Mouse (Mus musculus) right cerebral cortex, postnatal 4 days (tissue): ENCODE data around the gene L2hgdh.

Experiments
- DNase-seq: peaks from one replicate; pipeline ENCODE4 v3.0.0-alpha.2; 2022

Gene L2hgdh

DNA sequence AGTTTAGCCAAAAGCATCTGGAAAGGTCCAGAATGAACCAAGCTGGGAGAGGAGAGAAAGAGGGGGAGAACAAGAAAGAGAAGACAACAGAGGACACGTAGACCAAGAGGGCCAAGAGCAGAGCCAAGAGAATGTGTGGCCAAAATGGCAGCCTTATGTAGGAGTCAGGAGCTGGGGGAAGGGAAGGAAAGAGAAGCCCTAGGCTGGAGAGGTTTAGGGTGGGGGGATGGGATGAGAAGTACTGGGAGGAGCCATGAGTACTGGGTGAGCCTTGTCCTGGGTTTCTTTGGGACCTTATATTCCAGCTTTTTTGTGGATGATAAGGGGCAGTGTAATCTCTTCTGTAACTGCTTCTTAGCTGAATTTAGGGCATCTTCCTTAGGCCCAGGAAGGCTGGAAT is 4.6 kb upstream of the L2hgdh start:
- no peak for DNase-seq

DNA sequence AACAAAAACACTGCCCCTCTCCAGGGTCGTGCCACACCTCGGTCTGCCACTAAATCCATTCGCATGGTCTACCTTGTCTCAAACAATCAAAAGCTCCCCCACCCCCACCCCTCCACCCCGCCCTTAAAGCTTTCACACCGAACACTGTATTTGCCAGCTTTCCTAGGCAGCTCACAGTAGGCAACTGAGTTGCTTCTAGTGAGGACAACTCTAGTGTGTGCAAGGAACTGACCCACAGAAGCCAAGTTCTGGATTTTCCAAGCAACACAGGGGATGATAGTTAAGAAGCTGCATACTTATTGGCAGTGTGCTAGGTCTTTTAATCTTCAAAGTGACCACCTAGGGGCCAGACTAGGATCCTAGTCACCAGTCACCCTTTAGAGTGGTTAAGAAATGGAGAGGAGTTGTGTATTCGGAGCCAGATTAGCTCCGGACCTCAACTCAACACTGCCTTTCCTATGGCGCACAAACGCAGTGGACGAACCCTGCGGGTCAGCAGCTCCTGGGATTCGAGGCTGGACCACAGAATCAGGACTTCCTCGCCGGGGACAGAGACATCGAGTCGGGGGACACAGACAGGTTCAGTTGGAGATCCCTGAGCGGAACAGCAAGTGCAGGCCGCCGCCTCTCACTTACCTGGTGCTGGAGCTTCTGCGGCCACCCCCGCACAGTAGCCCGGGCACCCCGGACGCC is 509 bp downstream of the L2hgdh start:
- DNase-seq = no peak

DNA sequence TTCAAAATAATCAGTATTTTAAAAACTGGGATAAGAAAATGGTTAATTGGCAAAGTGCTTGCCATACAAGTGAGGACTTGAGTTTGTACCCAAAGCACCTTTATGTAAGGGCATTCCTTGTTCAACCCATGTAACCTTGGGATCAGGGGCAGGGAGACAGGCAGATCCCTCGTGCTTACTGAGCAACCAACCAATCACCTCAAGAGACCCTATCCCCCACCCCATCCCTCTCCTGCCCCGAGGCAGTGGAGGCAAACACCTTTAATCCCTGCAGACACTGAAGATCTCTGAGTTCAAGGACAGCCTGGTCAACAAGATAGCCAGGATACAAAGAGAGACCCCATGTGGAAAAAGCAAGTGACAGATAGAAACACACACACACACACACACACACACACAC is 1.3 kb downstream of the L2hgdh start:
- no peak for DNase-seq

DNA sequence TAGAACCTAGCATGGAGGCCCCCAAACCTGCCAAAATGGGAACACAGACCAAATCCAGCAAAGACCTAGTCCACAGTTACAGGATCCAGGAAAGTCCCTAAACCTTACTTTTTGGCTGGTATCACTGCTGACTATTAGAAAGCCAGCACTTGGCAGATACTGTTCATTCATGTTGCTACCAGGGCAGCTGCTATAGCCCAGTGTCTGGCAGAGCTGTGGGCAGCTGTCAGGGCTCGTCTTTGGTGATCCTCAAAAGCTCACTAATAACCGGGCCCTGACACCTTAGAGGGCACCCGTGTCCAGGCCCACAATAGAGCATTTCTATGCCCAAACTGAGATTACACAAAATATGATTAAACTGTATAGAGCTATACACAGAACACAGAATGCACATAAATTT is 1.8 kb downstream of the L2hgdh start:
- DNase-seq = no peak

DNA sequence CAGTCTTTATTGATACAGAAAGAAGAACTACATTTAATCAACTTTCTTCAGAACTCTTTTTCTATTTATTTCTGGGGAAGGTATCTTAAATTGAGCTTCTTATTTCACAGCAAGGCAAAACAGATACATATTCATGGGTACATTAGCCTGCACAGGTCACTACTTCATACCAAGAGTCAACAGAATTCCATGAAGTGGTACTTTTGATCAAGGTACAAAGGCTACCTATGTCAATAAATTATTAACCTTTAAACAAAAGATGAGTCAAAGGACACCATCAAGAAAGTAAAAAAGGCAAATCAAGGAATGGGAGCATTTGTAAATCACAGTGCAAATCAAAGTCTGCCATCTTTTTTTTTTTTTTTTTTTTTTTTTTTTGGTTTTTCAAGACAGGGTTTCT is 11.0 kb downstream of the L2hgdh start:
- no peak for DNase-seq

DNA sequence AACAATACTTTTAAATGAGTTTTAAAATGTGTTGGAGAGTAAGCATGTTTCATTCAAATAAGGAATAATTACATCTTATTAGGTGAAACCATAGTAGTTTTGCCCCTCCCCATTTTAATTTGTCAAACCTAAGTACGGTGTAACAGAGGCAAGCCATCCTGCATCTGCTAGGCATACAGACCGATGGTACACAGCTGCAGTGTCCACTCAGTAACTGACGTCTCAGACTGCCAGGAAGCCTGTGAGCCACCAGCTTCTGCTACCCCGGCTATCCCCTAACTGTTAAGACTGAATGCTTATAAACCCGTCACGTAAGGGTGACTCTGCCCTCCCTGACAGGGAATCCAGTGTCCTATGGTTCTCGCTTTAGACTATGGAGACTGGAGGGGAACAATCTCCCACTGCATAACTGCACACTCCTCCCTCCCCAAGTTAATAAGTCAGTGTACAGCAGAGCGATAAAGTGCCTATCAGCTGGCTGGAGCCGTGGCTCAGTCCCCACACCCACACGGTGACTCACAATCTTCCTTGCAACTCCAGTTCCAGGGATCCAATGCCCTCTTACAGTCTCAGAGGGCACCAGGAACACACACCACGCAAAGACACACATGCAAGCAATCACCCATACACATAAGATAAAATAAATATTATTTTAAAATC is 19.7 kb downstream of the L2hgdh start:
- DNase-seq = no peak

DNA sequence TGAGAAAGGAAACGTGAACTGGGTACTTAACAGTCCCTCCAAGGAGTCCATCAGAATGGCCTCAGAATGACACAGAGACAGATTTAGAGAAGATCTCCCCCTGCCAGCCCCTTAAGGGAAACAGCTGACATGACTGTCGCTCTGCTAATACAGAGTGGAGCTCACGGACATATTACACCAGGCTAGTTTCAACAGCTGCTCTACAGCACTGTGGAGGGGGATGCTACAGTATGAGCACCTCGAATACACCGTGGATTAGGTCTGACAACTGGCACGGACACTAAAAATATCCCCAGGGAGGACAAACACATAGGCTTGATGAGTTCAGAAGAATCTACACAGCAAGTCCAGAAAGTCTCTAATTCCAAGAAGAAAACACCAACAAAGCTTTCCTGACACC is 26.3 kb downstream of the L2hgdh start:
- no peak for DNase-seq

DNA sequence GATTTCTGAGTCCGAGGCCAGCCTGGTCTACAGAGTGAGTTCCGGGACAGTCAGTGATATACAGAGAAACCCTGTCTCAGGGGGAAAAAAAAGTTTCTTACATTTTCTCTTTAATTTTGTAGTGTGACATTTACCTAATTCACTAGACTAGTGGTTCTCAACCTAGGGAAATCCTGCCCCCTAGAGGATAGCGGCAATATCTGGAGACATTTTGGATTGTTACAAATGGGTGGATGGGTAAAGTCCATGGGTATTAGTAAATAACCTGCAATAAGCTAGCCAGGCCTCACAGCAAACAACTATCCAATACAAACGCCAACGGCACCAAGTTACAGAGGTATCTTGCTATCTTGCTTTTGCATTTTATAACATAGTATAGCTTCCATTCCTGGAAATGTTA is 27.9 kb downstream of the L2hgdh start:
- DNase-seq = peak; percentile 9

DNA sequence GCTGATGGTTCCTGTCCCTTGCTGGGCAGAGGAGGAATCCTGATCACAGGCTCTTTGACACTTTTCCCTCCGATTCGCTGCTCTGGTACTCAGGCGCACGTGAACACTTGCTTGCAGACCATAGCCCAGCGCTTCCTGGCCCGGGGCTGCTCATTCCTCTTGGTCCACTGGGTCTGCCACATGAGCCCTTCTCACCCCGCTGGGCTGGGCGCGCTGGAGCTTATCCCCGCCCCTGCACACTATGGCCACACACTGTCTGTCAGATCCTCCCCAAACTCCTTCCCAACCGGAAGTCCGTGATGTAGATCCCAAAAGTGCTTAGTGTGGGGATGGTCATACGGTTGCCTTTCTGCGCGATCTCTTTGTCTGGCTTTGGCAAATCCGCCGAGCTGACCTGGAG is 31.2 kb downstream of the L2hgdh start:
- no peak for DNase-seq

DNA sequence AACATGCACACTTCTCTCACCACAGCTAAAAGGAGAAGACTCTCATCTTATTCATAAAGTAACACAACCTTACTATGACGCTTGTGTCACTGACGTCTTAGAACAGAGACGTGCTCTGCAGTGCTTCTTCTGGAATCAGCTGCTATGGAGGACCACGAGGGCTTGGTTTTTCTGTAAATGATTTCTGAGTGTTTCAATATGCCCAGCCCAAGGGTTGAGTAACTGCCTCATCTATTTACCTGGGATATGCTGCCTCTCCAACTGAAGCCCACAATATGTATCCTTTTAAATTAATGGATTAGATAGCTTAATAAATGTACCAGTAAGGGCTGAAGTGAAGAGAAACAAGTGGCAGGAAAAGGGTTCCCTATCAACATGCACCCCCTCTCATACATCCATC is 34.0 kb downstream of the L2hgdh start:
- DNase-seq = no peak

DNA sequence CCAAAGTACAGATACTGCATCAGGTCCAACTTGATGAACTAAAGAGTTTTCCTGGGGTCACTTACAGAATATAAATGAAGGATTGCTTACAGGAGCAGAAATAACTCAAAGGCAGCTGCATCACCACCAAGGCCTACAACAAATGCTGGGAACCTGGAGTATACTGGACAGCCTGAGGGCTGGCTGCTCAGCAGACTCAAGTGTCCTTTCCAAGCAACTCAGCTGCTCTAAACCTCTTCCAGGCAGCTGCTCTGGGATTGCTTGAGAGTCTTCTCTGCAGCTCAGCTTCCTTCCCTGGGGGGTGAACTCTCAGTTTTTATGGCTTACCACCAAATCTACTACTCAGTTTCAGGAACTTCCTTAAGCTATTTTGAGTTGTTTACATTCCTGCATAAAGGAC is 35.6 kb downstream of the L2hgdh start:
- no peak for DNase-seq

DNA sequence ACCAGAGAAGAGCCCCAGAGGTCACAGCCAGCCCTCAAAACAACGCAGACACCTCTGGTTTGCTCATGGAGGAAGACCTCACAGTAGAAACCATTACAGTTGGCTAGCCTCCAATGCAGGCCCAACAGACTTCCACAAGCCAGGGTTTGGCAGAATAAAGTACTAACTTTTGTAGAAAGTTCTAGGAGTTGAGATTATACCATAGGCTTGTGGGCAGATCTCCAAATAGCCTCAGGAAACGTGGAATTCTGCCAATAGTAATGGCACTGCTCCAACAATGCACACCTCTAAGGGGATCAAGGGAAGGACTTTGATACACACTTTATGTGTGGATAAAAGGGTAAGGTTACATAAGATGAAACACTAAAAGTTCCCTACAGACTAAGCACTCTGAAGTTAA is 36.3 kb downstream of the L2hgdh start:
- DNase-seq = no peak

DNA sequence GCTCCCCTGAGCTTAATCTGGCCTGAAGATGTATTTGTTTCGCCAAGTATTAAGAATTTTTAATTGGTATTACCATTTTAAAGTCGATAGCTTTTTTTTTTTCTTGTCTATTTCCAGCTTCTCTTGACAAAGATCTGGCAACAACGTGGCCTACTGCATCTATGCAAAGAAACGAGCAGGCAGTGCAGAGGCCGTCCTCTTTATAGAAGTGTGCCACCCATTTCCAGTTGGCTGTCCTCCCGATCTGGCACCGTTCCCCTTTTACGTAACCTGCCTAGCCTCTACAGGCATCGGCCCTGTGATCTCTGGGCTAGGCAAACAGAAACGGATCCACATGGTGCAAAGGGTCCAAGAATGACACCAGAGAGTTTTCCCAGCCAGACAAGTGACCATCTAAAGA is 41.1 kb downstream of the L2hgdh start:
- peak; percentile 47 for DNase-seq

DNA sequence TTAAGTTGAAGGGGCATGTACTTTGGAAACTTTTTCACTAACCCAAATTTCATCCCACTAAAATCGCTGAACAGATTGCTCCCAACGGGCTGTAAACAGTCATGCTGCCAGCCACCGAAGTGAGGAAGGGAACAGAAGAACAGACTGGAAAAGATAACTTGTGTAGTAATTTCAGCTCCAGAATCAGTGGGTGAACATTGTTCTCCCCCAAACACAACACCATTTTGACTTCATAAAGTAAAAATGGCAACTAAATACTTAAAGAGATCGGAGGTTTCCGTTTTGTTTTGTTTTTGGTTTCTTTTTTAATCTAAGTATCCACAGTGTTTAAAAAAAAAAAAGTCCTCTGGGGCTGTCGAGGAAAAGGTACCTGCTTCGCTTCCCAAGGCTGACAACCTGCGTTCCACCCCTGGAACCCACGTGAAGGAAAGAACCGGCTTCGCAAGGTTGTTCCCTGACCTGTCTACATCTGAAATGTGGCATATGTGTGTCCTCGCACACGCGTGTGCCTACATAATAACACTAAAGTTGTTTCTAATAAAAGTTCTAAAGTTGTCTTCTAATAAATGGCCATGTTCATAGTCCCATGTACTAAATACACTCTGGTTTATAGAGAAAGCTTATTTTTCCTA is 41.8 kb downstream of the L2hgdh start:
- DNase-seq = no peak

DNA sequence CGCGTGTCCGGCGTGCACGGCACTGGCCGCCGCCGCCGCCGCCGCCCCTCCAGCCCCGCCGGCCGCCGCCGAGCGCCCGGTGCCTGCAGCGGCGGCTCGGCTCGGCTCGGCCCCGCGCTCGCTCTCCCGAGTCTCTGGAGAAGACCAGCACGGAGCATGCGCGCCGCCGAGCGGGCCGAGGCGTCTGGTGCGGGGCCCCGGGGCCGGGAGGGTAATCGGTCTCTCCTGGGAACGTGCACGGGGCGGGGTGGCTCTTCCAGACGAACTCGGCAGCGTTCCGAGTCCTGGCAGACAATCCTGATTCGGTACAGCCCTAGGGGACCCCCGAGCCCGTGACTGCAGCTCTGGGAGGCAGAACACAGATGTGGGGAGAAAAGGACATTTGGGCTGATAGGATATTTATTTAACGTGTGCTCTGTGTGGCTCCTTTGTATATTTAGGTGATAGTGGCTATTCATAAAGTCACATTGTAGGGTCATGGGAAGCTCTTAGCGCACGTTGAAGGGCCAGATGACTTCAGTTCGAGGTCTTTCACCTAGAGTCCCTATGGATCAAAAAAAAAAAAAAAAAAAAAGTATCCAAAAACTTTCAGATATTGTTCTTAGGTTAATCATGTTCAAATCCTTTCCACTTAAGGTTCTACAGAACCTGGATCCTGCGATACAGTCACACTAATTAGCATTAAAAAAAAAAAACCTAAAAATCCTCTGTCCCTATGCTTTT is 42.4 kb downstream of the L2hgdh start:
- peak; percentile 79 for DNase-seq

DNA sequence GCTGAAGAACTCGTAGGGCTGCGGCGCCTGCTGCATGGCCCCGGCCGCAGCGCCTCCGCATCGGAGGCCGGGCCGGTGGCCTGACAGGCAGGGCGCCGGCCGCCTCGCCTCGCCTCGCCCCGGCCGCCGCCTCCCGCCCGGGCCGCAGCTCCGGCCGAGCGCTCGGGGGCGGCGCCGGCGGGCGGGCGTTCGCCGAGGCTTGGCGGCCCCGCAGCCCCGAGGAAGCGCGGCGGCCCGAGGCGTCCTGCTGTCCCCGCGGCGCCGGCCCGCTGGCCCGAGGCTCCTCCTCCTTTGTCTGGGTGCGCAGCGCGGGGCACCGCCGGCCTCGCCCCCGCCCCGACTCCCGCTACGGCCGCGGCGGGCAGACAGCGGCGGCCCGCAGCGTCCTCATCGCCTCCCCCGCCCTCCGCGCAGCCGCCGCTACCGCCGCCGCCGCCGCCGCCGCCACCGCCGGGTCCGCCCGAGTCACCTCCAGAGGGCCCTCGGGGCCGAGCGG is 43.1 kb downstream of the L2hgdh start, which contains the start of gene Sos2:
Gene Sos2, minus strand, starts transcription at position 287 of the 496 bp plus-strand sequence.
- DNase-seq = peak; percentile 55

DNA sequence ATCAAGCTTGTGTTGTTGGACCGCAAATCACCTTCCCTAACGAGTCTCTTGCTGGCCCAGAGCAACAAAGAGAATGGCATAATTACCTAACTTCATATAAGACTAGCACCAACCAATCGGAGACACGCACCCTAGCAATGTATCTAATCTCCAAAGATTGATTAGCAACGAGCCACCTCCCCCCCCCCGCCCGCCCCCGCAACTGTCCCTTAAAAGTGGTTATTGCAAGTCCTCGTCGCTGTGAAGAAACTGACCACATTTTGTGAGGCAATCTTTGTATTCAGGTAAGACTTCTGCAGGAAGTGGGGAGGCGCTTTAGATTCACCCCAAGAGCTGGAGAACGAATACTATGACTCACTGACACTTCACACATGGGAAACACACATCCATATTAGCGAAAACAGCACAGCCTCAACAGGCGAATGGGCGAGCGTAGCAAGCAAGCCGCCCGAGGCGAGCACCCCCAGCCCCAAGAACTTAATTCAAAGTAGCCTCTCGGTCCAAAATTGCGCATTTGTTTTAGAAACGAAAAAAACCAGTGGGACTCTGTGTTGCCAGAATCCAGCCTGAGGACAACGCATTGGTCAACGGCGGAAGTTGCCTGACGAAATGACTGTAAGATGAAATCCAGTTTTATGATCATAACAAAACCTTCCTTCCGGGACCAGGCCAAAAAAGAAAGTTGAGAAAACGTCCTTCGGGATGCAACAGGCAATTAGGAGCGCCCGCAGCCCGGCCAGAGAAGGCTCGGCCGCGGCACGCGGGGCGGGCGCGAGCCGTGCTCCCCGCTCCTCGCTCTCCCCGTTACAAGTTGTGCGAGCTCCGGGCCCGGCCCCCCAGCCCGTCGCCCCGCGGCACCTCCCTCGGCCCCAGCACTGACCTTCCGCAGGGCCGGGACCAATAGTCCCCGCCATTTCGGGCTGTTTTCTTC is 43.8 kb downstream of the L2hgdh start:
- DNase-seq = peak; percentile 14

DNA sequence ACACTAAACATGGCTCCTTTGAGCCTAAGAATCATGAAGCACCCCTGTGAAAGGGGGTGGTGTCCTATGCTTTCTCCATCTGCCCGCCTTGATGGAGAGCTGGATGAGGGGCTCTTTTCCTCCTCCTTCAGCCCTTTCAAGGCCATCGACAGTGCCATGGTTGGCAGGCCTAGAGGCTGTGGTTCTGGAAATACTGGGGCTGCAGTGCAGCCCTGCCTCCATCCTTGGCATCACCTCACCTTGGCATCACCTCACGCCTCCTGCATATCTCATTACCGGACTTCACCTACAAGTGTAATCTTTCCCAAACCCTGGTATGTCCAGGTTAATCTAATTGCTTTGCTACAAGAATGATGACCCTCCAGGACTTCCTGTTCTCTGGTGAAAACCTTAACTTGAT is 48.5 kb downstream of the L2hgdh start:
- DNase-seq = no peak

DNA sequence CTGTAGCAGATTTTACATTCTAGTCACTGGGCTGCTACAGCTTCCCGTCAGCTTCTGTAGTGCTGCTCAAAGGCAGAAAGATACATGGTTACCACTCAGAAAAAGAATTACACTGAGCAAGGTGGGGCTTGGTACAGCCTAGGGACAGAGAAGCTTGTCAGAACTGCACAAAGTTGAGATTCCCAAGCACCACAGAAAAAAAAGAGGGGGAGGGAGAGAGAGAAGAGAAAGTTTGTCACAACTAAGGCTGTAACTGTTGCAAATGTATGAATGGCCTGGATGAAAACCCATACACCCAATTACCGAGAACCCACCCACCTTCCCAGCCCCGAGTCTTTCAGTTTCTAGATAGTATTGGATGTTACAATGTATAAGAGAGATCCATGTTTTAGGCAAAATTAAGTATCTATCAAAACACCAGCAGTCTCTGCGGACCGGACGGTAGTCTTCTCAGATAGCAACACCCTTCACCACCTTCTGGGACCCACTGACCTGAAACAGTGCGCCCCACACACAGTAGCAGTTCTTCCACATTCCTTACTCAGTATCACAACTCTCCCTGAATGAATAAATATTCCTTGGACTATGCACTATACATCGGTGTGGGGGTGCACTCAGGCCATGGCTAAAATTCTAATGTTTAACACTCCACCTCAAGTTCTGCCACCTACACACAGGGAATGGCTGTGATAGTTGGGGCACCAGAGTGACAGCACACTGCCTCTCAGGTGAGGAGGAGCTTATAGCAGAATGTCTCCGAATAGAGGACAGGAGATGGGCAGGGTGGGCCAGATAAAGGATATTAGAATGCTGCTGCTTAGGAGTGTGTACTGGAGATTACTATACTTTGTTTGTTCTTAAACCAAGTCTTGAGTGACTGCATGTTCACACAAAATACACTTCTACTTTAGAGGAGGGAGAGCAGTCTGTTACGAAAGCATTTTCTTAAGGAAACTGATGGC is 49.8 kb downstream of the L2hgdh start:
- no peak for DNase-seq

DNA sequence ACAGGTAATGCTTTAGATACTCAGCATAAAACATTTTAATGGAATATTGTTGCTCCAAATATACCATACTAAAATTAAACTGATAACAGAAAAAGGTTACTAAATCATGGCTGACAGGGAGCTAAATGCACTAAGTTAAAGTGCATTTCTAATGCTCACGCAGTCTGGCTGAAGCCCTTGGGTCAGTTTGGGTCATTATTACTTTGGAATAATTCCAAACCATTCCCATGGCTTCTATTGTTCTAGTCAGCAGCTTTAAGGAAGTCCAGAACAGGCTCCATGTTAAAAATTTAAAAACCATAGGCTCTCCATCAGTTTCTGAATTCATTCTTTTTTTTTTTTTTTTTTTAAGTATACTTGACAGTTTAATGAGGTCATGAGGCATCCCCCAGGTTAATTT is 50.5 kb downstream of the L2hgdh start:
- DNase-seq = no peak

DNA sequence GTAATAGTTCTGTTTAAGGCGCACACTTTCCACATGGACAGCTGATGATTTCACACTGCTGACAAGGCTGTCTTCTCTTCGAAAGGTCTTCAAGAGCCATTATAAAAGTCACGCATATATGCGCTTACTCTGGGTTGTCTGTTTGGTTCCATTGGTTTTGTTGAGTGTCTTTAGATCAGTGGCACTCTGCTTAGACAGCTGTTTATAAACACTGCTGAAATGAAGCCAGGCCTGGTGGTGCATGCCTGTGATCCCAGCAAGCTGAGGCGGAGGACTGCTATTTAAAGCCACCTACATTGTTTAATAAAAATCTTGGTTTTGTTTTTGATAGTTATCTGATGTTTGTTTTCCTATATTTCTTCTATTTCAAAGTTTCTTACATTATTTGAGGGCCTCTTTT is 58.0 kb downstream of the L2hgdh start:
- no peak for DNase-seq
